Mouse (Mus musculus): ENCODE results near the gene Setd5. TPM values are rescaled to one million over a fixed set of nuclear protein-coding genes. Genes with fewer than 3 reads are reported as not detected.

Gene Setd5
- total RNA-seq, 2 experiments from 2014 or later = 116 to 119 TPM

DNA sequence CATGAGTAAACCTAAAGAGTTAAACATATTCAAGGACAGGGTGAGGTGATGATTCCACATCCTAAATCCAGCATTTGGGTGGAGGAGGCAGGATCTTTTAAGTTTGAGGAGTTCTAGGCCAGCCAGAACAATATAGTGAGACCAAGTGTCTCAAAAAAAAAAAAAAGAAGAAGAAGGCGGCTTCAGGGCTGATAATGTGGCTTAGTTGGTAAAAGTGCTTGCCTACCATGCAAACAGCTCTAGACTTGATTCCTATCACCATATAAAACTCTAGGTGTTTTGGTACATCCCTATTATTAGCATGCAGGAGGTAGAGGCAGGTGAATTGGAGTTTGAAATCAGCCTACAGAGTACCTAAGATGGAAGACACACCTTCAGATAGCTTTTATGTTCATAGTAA, 18.4 kb downstream of the Setd5 start:
- no peak for DNase-seq (ENCODE audit: extremely low spot score in 1 of 2, low spot score in 2 of 2)
- Histone ChIP-seq H3K27ac (no peak overlapping the region), H3K4me3 (no peak overlapping the region)
- no peak for TF ChIP-seq CTCF (IDR thresholded peaks at IDR 0.05)
- intact Hi-C loops (cut with DNase I) = no loop called here

DNA sequence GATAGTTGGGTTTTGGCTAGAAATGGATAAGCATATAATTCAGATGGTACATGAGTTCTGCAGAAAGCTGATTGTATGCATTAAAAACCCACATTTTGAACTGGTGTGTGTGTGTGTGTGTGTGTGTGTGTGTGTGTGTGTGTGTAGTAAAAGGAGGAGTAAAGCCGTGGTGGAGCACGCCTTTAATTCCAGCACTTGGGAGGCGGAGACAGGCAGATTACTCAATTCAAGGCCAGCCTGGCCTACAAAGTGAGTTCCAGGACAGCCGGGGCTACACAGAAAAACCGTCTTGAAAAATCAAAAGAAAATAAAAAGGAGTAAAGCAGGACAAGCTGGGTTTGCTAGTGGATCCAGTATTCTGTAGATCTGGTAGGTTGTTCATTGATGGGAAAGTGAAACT, 20.5 kb downstream of the Setd5 start:
- H3K4me3 ChIP-seq = no peak overlapping the region
- TF ChIP-seq CTCF (IDR thresholded peaks at IDR 0.05) = no peak
- DNase-seq (ENCODE audit: extremely low spot score in 1 of 2, low spot score in 2 of 2) = no peak
- intact Hi-C loops (cut with DNase I) = no loop called here
- H3K27ac ChIP-seq = no peak overlapping the region

DNA sequence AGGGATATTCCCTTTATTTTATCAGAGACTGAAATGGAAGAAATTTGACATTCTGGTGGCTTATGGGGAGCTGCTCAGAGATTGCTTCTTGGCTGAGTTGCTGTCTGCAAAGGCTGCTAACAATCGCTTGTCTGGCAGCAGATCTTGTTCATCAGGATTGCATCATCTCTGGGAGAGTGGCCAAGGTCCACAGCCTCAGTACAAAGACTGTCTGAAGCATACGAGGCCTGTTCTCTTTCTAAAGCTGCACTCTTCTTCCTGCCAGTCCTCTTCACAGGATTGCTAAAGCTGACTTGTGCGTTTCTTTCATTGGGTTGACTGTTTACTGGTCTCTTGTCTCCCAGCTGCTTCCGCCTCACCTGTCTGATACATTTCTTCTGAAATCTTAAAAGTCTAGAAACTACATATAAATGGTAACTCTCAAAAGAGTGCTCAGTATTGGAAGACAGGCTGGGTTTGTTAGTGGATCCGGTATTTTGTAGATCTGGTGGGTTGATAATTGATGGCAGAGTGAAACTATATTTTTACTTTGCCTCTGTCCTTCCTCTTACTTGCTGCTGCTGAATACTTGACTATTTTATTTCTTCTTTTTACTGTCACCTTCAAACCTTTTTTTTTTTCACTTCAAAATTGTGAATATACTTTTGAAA, 22.6 kb downstream of the Setd5 start:
- H3K4me3 ChIP-seq = no peak overlapping the region
- intact Hi-C loops (cut with DNase I) = loop anchor here (1.0 kb wide), 1 partner anchor 23 kb away; no protein-coding TSS in a partner anchor
- DNase-seq (ENCODE audit: extremely low spot score in 1 of 2, low spot score in 2 of 2) = peak; percentile 82 to 83
- H3K27ac ChIP-seq = peak overlapping the region; percentile 79
- no peak for TF ChIP-seq CTCF (IDR thresholded peaks at IDR 0.05)

DNA sequence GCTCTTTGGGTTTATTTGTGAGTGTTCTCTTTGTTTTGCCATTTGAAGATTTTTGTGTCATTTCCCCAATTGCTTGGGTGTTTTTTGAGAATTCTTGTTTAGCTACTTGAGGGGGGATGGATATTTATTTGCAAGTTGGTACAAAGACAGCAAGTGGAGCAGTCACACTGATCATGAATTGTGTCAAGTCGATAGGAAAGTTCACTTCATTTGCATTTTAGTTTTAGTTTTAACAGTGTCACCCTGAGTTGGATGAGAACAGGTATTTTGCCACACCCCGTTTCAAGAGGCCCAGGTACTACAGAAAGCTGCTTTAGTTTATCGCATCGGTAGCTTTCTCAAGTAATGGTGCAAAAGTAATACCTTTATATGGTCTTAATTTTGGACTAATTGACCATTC, 25.4 kb downstream of the Setd5 start:
- no peak for TF ChIP-seq CTCF (IDR thresholded peaks at IDR 0.05)

DNA sequence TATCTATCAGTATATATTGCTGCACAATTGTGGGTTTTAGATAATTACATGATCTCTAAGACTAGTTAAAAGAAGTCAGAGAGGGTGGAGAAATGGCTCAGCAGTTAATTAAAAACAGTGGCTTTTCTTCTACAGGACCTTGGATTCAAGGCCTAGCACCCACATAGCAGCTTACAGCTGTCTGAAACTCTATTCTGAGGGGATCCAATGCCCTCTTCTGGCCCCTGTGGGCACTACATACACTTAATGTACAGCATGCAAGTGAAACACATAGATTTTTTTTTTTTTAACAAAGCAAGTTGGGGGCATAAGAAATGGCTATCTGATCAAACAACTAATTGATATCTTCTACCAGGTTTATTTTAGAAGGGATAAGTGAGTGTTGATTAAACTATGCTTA, 26.6 kb downstream of the Setd5 start:
- DNase-seq (ENCODE audit: extremely low spot score in 1 of 2, low spot score in 2 of 2) = no peak
- Histone ChIP-seq H3K4me3 (no peak overlapping the region), H3K27ac (no peak overlapping the region)
- intact Hi-C loops (cut with DNase I) = no loop called here
- TF ChIP-seq CTCF (IDR thresholded peaks at IDR 0.05) = peak; percentile 55

More for the DNA sequence above, 25.4 kb downstream of the Setd5 start:
- H3K27ac ChIP-seq = no peak overlapping the region
- H3K4me3 ChIP-seq = no peak overlapping the region
- intact Hi-C loops (cut with DNase I) = no loop called here
- DNase-seq (ENCODE audit: extremely low spot score in 1 of 2, low spot score in 2 of 2) = no peak

DNA sequence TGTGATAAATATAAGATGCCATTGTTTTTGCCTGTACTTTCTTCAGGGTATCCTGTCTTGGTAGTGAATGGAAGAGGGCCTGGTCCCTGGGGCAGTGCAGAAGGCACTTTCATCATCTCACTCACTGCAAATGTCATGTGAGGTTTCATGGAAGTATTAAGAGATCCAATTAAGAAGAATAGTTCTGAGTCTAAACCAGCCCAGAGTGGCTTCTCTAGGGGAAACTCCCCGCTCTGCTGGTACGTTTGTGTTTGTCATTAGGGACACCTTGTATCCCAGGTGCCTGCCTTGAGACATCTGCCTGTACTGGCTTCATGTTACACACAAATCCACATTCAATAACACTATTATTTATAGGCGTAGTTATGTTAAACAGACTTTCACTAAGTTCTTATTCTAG, 32.2 kb downstream of the Setd5 start:
- intact Hi-C loops (cut with DNase I) = loop anchor here (5.0 kb wide), 1 partner anchor 57 kb away; no protein-coding TSS in a partner anchor
- no peak for TF ChIP-seq CTCF (IDR thresholded peaks at IDR 0.05)

DNA sequence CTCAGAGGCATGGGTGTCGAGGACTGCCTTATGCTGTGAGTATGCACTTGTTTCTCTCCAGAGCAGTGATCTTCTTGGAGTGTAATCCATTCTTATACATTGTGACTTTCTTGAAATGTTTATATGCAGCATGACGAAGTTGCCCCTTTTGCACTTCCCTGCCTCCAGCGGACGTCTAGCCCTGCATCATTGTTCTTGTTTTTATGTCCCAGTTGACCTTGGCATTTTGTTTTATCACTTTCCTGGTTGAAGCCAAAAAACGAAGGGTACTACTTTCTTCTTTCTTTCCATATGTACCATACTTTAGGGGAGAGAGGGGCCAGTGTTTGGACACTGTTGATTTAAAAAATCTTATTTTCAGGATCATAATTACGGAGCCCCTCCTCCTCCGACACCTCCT, 32.8 kb downstream of the Setd5 start:
- no peak for DNase-seq (ENCODE audit: extremely low spot score in 1 of 2, low spot score in 2 of 2)
- no peak overlapping the region for H3K4me3 ChIP-seq
- intact Hi-C loops (cut with DNase I) = loop anchor here (5.0 kb wide), 1 partner anchor 58 kb away; no protein-coding TSS in a partner anchor
- no peak overlapping the region for H3K27ac ChIP-seq
- no peak for TF ChIP-seq CTCF (IDR thresholded peaks at IDR 0.05)

More for the DNA sequence above, 32.2 kb downstream of the Setd5 start:
- H3K27ac ChIP-seq = no peak overlapping the region
- H3K4me3 ChIP-seq = no peak overlapping the region
- DNase-seq (ENCODE audit: extremely low spot score in 1 of 2, low spot score in 2 of 2) = no peak

DNA sequence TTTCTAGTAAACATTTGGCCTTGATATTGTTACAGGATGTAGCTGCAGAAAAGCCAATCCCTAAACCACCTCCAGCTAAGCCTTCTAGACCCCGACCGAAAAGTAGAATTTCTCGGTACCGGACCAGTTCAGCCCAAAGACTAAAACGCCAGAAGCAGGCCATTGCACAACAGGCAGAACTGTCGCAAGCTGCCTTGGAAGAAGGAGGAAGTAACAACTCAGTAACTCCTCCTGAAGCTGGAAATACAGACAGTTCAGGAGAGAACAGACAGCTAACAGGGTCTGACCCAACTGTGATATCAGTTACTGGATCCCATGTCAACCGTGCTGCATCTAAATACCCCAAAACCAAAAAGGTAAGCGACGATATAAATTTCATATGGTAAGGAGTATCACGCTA, 43.6 kb downstream of the Setd5 start:
- Histone ChIP-seq H3K4me3 (no peak overlapping the region), H3K27ac (no peak overlapping the region)
- intact Hi-C loops (cut with DNase I) = no loop called here
- no peak for DNase-seq (ENCODE audit: extremely low spot score in 1 of 2, low spot score in 2 of 2)
- no peak for TF ChIP-seq CTCF (IDR thresholded peaks at IDR 0.05)

DNA sequence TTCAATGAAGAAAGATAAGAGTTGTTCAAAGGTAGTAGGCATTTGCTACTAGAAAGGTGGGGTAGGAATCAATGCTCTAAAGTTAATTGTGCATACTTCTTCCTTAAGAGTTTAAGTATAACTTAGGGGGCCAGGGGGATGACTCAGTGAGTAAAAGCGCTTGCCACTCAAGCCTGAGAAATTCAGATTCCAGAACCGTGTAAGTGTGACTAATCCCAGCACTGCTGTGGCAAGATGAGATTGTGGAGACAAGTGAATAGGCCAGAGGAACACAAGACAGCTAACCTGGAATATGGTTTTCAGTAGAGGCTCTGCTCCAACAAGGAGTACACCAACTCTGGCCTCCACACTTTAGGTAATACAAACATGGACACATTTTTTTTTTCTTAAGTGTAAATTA, 56.2 kb downstream of the Setd5 start:
- no peak overlapping the region for H3K4me3 ChIP-seq
- intact Hi-C loops (cut with DNase I) = no loop called here
- H3K27ac ChIP-seq = no peak overlapping the region
- no peak for TF ChIP-seq CTCF (IDR thresholded peaks at IDR 0.05)
- no peak for DNase-seq (ENCODE audit: extremely low spot score in 1 of 2, low spot score in 2 of 2)

DNA sequence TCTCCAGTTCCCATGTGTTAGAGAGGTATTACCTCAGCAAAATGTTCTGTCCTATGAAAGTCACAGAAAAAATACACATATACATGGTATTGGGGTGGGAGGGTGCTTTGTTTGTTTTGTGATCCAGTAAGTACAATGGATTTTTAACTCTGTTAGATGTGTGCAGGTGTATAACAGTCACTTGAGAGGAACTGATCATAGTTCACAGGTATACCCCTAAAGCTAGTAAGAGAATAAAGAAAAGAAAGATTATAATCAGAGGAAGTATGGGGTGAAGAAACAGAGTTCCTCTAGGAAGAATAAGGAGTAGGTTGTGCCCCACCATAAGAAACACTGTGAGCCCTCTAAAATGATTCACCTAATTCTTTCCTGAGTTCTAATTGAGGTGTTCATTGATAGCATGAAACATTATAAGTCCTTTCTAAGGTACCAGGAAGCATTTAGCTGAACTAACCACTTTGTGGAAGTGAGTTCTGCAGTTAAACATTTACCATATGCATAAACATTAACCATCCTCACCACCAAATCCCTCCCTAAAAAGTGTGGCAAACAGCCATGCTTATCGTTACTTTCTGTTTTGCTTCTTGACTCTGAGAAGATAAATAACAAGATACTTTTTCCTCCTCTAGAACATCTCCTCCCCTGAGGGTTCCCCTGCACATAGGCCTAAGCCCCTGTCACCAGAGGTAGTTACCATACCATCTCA, 64.4 kb downstream of the Setd5 start:
- TF ChIP-seq CTCF (IDR thresholded peaks at IDR 0.05) = no peak

DNA sequence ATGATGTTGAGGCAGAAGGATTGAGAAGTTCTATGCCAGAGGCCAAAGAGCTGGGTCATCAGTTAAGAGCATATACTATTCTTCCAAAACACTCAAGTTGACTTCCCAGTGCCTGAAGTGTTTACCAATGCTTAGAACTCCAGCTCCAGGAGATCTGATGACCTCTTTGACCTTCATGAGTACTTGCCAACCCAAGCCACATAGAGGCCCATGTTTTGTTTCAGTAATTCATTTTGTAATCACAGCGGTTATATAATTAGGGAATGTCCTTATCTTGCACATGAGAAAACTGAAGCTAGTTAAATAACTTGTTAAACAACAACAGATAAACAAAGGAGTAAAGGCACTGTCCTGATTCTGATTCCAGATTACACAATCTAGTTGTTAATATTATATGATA, 67.6 kb downstream of the Setd5 start:
- intact Hi-C loops (cut with DNase I) = no loop called here

More for the DNA sequence above, 64.4 kb downstream of the Setd5 start:
- Histone ChIP-seq H3K4me3 (no peak overlapping the region), H3K27ac (no peak overlapping the region)
- DNase-seq (ENCODE audit: extremely low spot score in 1 of 2, low spot score in 2 of 2) = no peak
- intact Hi-C loops (cut with DNase I) = no loop called here

DNA sequence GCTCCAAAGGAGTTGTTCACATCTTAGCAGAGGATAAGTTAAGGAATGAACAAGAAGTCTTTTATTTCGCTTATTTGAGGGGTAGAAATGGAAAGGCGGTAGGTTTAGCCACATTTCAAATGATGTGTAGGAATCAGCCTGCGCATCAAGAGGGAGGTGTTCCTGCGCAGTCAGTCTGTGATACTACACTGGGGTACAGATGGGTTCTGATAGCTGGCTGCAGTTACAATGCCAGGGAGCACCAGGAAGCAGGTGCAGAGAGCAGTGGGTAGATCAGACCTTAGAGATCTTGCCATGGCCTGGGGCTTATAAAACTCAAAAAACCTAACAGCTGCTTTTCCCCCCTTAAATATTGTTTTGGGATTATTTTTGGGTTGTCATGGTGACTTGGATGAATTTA, 68.1 kb downstream of the Setd5 start:
- H3K27ac ChIP-seq = peak overlapping the region; percentile 26; the same call in 1 of the 2 replicates
- no peak for DNase-seq (ENCODE audit: extremely low spot score in 1 of 2, low spot score in 2 of 2)
- no peak for TF ChIP-seq CTCF (IDR thresholded peaks at IDR 0.05)
- no peak overlapping the region for H3K4me3 ChIP-seq
- intact Hi-C loops (cut with DNase I) = no loop called here

More for the DNA sequence above, 67.6 kb downstream of the Setd5 start:
- no peak for TF ChIP-seq CTCF (IDR thresholded peaks at IDR 0.05)
- no peak for DNase-seq (ENCODE audit: extremely low spot score in 1 of 2, low spot score in 2 of 2)
- Histone ChIP-seq H3K4me3 (no peak overlapping the region), H3K27ac (peak overlapping the region; percentile 26; the same call in 1 of the 2 replicates)
